Mouse (Mus musculus): ENCODE results near the gene Adh6a. TPM values are rescaled to one million over a fixed set of nuclear protein-coding genes. Genes with fewer than 3 reads are reported as not detected.

Adh6a gene
- not detected in 2 replicates for polyA plus RNA-seq (2015; fragmentation: Nextera tagmentation; extraction: Ambion mirVana)

- Histone ChIP-seq H3K36me3 (ENCODE audit: control insufficient read depth, insufficient read depth, low read length) (no peaks in the 10 kb centered on the region), H3K4me2 (ENCODE audit: low read length) (no peak within 1 kb of the TSS), H3K9ac (ENCODE audit: low read depth, low read length) (no peak within 1 kb of the TSS), H3K4me3 (ENCODE audit: low read length) (no peak within 1 kb of the TSS), H3K9me3 (ENCODE audit: control insufficient read depth, low read length) (no peaks in the 10 kb centered on the region), H3K27me3 (replicated peaks; ENCODE audit: control insufficient read depth, insufficient read depth, low read length) (no peaks in the 10 kb centered on the region), H3K27ac (ENCODE audit: low read depth, low read length) (no peak within 1 kb of the TSS), H3K4me1 (ENCODE audit: control insufficient read depth, insufficient read depth, low read depth, low read length) (no peaks in the 10 kb centered on the region)
- WGBS, result 89% methylated on average over 5 of the region's 5 CpGs
- ATAC-seq, result no peak
Measured at GRCm38 (mm10) chr3:138312965-138313364, at the start of gene Adh6a. TSS of gene Adh6a (plus strand) at chr3:138313286.

GRCm38 (mm10) chr3:138264648-138265047 lies 48.4 kb upstream of the Adh6a start:
- WGBS, result 64% methylated on average over 3 of the region's 3 CpGs
- H3K4me2 ChIP-seq (ENCODE audit: low read length), result no peak overlapping the region
- no peaks in the 10 kb centered on the region for H3K9me3 ChIP-seq (ENCODE audit: control insufficient read depth, low read length)
- no peaks in the 10 kb centered on the region for H3K36me3 ChIP-seq (ENCODE audit: control insufficient read depth, insufficient read depth, low read length)
- H3K9ac ChIP-seq (ENCODE audit: low read depth, low read length), result no peak overlapping the region
- H3K4me3 ChIP-seq (ENCODE audit: low read length), result no peak overlapping the region
- no peak for ATAC-seq
- no peak overlapping the region for H3K27ac ChIP-seq (ENCODE audit: low read depth, low read length)
- H3K27me3 ChIP-seq (replicated peaks; ENCODE audit: control insufficient read depth, insufficient read depth, low read length), result no peaks in the 10 kb centered on the region
- H3K4me1 ChIP-seq (ENCODE audit: control insufficient read depth, insufficient read depth, low read depth, low read length), result no peaks in the 10 kb centered on the region

- Histone ChIP-seq H3K4me1 (ENCODE audit: control insufficient read depth, insufficient read depth, low read depth, low read length) (no peaks in the 10 kb centered on the region), H3K4me3 (ENCODE audit: low read length) (no peak overlapping the region), H3K27ac (ENCODE audit: low read depth, low read length) (no peak overlapping the region), H3K9me3 (ENCODE audit: control insufficient read depth, low read length) (no peaks in the 10 kb centered on the region), H3K9ac (ENCODE audit: low read depth, low read length) (no peak overlapping the region), H3K27me3 (replicated peaks; ENCODE audit: control insufficient read depth, insufficient read depth, low read length) (no peaks in the 10 kb centered on the region), H3K4me2 (ENCODE audit: low read length) (no peak overlapping the region), H3K36me3 (ENCODE audit: control insufficient read depth, insufficient read depth, low read length) (no peaks in the 10 kb centered on the region)
- WGBS, result 35% methylated on average over 1 of the region's 1 CpGs
- no peak for ATAC-seq
Measured at GRCm38 (mm10) chr3:138270507-138270906, 42.6 kb upstream of the Adh6a start.

DNA sequence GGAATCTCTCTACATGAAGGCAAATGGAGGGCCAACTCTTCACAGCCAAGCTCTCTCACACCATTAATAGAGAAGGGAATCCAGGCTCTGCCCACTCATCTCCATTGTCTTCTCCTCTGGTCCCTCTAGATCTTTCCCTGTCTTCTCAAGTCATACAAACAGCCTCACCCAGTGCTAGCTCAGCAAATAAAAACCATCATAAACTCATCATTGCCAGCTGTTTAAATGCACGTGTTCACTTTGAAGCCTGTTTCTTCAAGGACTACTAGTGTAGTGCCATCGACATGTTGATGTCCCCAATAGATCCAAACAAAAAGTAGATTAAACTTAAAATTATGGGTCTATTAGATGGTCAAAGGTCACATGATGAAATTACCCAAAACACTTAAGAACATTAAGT lies 41.8 kb upstream of the Adh6a start:
- H3K27me3 ChIP-seq (replicated peaks; ENCODE audit: control insufficient read depth, insufficient read depth, low read length), result no peaks in the 10 kb centered on the region
- no peaks in the 10 kb centered on the region for H3K9me3 ChIP-seq (ENCODE audit: control insufficient read depth, low read length)
- WGBS, result 93% methylated on average over 2 of the region's 2 CpGs
- H3K4me3 ChIP-seq (ENCODE audit: low read length), result no peak overlapping the region
- no peak overlapping the region for H3K27ac ChIP-seq (ENCODE audit: low read depth, low read length)
- H3K4me2 ChIP-seq (ENCODE audit: low read length), result no peak overlapping the region
- H3K4me1 ChIP-seq (ENCODE audit: control insufficient read depth, insufficient read depth, low read depth, low read length), result no peaks in the 10 kb centered on the region
- no peak overlapping the region for H3K9ac ChIP-seq (ENCODE audit: low read depth, low read length)
- no peak for ATAC-seq
- H3K36me3 ChIP-seq (ENCODE audit: control insufficient read depth, insufficient read depth, low read length), result no peaks in the 10 kb centered on the region

DNA sequence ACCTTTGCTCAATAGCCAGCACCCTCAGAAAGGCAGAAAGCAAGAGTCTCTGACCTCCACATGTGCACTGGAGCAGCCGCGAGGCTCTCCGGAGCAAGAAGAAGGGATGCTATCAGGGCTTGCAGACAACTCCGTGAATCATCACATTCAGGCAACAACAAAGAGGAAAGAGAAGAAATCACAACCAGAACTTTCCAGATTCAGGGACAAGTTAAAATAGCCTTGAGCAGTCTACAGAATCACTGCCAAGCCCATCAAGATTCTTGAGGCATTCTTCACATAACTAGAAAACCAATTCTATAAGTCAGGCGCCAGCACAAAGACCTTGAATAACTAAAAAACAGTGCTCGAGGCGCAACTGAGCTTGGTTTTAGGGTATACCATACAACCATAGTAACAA lies 40.0 kb upstream of the Adh6a start:
- no peak for ATAC-seq
- Histone ChIP-seq H3K4me2 (ENCODE audit: low read length) (no peak overlapping the region), H3K27ac (ENCODE audit: low read depth, low read length) (no peak overlapping the region), H3K4me1 (ENCODE audit: control insufficient read depth, insufficient read depth, low read depth, low read length) (no peaks in the 10 kb centered on the region), H3K9me3 (ENCODE audit: control insufficient read depth, low read length) (no peaks in the 10 kb centered on the region), H3K27me3 (replicated peaks; ENCODE audit: control insufficient read depth, insufficient read depth, low read length) (no peaks in the 10 kb centered on the region), H3K36me3 (ENCODE audit: control insufficient read depth, insufficient read depth, low read length) (no peaks in the 10 kb centered on the region), H3K9ac (ENCODE audit: low read depth, low read length) (no peak overlapping the region), H3K4me3 (ENCODE audit: low read length) (no peak overlapping the region)
- 87% methylated on average over 7 of the region's 7 CpGs for whole genome bisulfite sequencing

DNA sequence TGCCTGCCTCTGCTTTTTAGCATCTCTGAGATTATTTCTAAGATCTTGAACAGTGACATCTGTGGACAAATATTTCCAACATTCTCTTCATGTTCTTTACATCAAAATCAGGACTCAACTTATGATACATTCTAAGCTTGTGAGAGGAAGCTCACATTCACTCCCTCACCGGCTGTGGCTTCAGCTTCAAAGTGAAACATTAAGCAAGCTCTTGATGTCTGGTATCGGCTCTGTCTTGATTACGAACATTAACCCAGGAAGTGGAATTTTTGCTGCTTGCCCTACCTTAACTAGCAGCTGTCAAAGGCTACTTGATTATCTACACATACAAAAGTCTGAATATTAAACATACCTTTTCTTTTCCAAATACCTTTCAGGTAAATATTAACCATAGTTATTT lies 38.0 kb upstream of the Adh6a start:
- Histone ChIP-seq H3K36me3 (ENCODE audit: control insufficient read depth, insufficient read depth, low read length) (no peaks in the 10 kb centered on the region), H3K27me3 (replicated peaks; ENCODE audit: control insufficient read depth, insufficient read depth, low read length) (no peaks in the 10 kb centered on the region), H3K4me1 (ENCODE audit: control insufficient read depth, insufficient read depth, low read depth, low read length) (no peaks in the 10 kb centered on the region), H3K9me3 (ENCODE audit: control insufficient read depth, low read length) (no peaks in the 10 kb centered on the region), H3K4me3 (ENCODE audit: low read length) (no peak overlapping the region), H3K4me2 (ENCODE audit: low read length) (no peak overlapping the region), H3K27ac (ENCODE audit: low read depth, low read length) (no peak overlapping the region), H3K9ac (ENCODE audit: low read depth, low read length) (no peak overlapping the region)
- ATAC-seq, result no peak
- WGBS, result 91% methylated on average over 3 of the region's 3 CpGs

DNA sequence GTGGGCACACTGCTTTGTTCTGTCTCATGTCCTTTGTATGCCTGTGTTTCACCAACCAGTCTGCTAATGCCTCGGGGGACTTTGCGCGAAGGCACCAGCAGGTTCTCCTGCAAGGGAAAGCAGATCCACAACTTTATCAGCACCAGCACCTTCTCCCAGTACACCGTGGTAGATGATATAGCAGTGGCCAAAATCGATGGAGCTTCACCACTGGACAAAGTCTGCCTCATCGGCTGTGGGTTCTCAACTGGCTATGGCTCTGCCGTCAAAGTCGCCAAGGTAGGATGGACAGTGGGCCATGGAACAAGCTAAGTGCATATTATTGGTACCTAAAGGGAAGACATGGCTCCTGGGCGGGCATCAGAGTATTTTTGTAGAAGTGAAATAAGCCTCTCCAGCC lies 30.5 kb upstream of the Adh6a start:
- no peaks in the 10 kb centered on the region for H3K9me3 ChIP-seq (ENCODE audit: control insufficient read depth, low read length)
- H3K9ac ChIP-seq (ENCODE audit: low read depth, low read length), result no peak overlapping the region
- 63% methylated on average over 9 of the region's 9 CpGs for WGBS
- no peak overlapping the region for H3K4me2 ChIP-seq (ENCODE audit: low read length)
- no peaks in the 10 kb centered on the region for H3K4me1 ChIP-seq (ENCODE audit: control insufficient read depth, insufficient read depth, low read depth, low read length)
- no peaks in the 10 kb centered on the region for H3K36me3 ChIP-seq (ENCODE audit: control insufficient read depth, insufficient read depth, low read length)
- no peak overlapping the region for H3K4me3 ChIP-seq (ENCODE audit: low read length)
- H3K27ac ChIP-seq (ENCODE audit: low read depth, low read length), result no peak overlapping the region
- no peaks in the 10 kb centered on the region for H3K27me3 ChIP-seq (replicated peaks; ENCODE audit: control insufficient read depth, insufficient read depth, low read length)
- no peak for ATAC-seq

GRCm38 (mm10) chr3:138283831-138284230 lies 29.3 kb upstream of the Adh6a start:
- no peaks in the 10 kb centered on the region for H3K36me3 ChIP-seq (ENCODE audit: control insufficient read depth, insufficient read depth, low read length)

GRCm38 (mm10) chr3:138285986-138286385 lies 27.1 kb upstream of the Adh6a start:
- no peak overlapping the region for H3K4me2 ChIP-seq (ENCODE audit: low read length)
- H3K4me3 ChIP-seq (ENCODE audit: low read length), result no peak overlapping the region

More at GRCm38 (mm10) chr3:138283831-138284230, 29.3 kb upstream of the Adh6a start:
- Histone ChIP-seq H3K4me2 (ENCODE audit: low read length) (no peak overlapping the region), H3K9me3 (ENCODE audit: control insufficient read depth, low read length) (no peaks in the 10 kb centered on the region), H3K4me3 (ENCODE audit: low read length) (no peak overlapping the region), H3K27me3 (replicated peaks; ENCODE audit: control insufficient read depth, insufficient read depth, low read length) (no peaks in the 10 kb centered on the region), H3K9ac (ENCODE audit: low read depth, low read length) (no peak overlapping the region), H3K4me1 (ENCODE audit: control insufficient read depth, insufficient read depth, low read depth, low read length) (no peaks in the 10 kb centered on the region), H3K27ac (ENCODE audit: low read depth, low read length) (no peak overlapping the region)
- WGBS, result 93% methylated on average over 1 of the region's 1 CpGs
- no peak for ATAC-seq

GRCm38 (mm10) chr3:138287686-138288085 lies 25.4 kb upstream of the Adh6a start:
- WGBS, result 88% methylated on average over 4 of the region's 4 CpGs
- H3K4me1 ChIP-seq (ENCODE audit: control insufficient read depth, insufficient read depth, low read depth, low read length), result no peaks in the 10 kb centered on the region
- H3K27me3 ChIP-seq (replicated peaks; ENCODE audit: control insufficient read depth, insufficient read depth, low read length), result no peaks in the 10 kb centered on the region
- H3K27ac ChIP-seq (ENCODE audit: low read depth, low read length), result no peak overlapping the region
- no peak overlapping the region for H3K4me2 ChIP-seq (ENCODE audit: low read length)
- no peak overlapping the region for H3K9ac ChIP-seq (ENCODE audit: low read depth, low read length)
- no peak for ATAC-seq
- no peaks in the 10 kb centered on the region for H3K36me3 ChIP-seq (ENCODE audit: control insufficient read depth, insufficient read depth, low read length)
- no peak overlapping the region for H3K4me3 ChIP-seq (ENCODE audit: low read length)
- no peaks in the 10 kb centered on the region for H3K9me3 ChIP-seq (ENCODE audit: control insufficient read depth, low read length)

More at GRCm38 (mm10) chr3:138285986-138286385, 27.1 kb upstream of the Adh6a start:
- no peaks in the 10 kb centered on the region for H3K27me3 ChIP-seq (replicated peaks; ENCODE audit: control insufficient read depth, insufficient read depth, low read length)
- 89% methylated on average over 7 of the region's 7 CpGs for WGBS
- no peaks in the 10 kb centered on the region for H3K4me1 ChIP-seq (ENCODE audit: control insufficient read depth, insufficient read depth, low read depth, low read length)
- no peak overlapping the region for H3K9ac ChIP-seq (ENCODE audit: low read depth, low read length)
- H3K27ac ChIP-seq (ENCODE audit: low read depth, low read length), result no peak overlapping the region
- H3K9me3 ChIP-seq (ENCODE audit: control insufficient read depth, low read length), result no peaks in the 10 kb centered on the region
- ATAC-seq, result no peak
- H3K36me3 ChIP-seq (ENCODE audit: control insufficient read depth, insufficient read depth, low read length), result no peaks in the 10 kb centered on the region

All from hindbrain, embryonic 16.5 days (tissue).